Mouse (Mus musculus): ENCODE measurements at regions not wholly inside any gene's neighbourhood (a gene's known extent, or its start where the extent isn't known, plus 50 kb on each side); places are given as distances from the start of the nearest gene placed in this dataset.

DNA sequence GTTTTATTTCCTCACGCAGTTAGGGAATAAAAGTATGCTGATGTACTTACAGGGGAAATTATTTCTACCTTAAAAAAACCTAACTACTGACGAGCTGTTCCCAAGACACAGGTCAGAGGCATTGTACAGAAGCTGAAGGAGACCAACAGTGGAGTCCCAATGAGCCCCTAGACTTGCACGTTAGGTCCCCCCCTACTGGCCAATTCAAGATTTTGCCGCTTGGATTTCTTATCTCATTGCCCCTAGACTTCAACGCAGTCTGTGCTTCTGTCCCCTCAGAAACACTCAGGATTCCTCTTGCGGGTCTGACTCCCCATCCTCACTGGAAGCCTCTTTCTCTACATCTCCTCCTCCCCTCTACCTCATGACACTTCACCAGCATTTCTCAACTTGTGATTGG, 125.3 kb downstream of the Gm12728 start:
- DNase-seq = no peak

DNA sequence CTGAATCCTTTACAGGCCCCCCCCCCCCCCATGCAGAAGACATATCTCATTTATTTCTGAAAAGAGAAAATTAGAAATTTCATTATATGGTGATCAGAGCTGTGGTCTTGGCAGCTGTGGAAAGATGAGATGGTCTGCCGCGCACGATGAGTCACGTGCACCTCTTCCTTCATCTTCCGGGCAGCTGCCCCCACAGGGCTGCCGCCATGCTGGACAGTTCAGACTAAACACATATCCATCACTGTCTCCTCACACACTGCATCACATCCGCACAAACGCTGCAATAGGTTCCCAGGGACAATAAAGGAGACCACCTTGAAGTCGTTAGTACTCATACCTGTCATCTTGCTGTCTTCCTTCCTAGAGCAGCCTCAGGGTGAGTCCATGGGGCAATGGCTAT, 126.6 kb downstream of the Gm12728 start:
- no peak for DNase-seq

DNA sequence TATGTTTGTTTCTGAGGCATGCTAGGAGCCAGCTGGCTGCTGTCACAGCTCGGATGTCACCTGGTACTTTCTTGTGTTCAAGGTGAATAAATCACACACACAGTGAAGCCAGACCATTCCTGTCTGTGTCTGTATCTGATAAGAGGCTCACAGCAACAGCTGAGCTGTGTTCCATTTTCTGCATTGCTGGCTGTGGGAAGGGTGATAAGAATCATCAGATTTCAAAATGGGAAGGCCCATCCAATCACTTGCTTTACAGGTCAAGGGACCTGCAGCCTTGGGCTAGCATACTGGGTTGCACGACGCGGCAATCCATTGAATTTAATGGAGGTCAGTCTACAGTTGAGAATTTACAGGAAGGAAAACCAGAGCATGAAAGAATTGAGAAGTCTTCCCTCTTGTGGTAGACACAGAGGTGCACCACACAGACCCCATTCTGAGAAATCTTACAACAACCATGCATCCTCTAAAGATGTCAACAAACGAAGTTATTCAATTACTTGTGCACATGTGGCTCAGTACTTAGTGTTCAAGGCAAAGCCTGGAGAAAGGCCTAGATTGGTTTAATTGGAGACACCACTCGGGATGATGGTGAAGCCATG, 135.2 kb downstream of the Gm12728 start:
- DNase-seq = no peak

DNA sequence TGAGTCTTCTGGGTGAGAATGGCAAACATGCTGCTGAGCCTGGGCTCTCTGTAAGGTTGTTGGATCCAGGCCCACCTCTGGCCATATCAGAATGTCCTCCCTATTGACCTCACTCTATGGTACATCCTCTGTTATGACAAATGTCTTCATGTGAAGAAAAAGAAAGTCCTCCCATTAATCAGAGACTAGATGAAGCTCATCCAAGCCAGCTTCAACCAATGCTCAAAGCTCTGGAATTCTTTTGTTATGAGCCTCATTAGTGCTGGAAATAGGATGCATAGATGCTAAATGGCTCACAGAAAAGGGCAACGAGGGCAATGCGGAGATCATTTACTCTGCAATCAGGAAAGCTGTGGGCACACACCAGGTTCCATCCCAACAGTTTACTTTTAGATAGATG, 135.8 kb downstream of the Gm12728 start:
- no peak for DNase-seq

DNA sequence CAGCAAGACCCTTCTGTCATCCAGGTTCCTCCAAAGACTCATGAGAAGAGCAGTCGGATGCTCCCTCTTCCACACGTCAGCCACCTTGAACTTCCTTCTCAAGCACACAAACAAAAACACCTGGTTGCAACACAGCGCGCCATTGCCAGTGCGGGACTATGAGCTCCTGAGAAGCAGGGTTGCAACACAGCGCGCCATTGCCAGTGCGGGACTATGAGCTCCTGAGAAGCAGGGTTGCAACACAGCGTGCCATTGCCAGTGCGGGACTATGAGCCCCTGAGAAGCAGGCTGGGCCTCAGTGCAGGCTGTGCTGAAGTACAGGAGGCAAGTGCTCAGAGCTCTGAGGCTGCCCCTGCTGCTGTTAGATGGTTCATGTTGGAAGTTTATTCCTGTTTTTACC, 140.0 kb downstream of the Gm12728 start:
- no peak for DNase-seq

DNA sequence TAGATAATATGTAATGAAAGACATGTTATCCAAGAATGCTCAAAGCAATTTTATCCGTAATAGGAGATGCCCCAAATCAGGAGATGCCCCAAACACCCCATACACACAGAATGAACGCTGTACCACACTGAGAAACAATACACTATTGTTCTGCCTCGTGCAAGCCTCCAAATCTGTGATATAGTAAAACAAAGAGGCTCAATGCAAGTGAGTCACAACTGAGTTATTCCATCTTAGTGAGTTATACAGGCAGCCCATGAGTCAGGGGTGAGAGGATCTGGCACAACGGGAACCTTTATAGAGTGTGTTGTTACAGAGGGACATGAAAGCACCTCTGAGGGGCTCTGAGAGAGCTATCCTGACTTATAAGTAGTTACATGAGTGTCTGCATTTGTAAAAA, 145.3 kb downstream of the Gm12728 start:
- DNase-seq = no peak

DNA sequence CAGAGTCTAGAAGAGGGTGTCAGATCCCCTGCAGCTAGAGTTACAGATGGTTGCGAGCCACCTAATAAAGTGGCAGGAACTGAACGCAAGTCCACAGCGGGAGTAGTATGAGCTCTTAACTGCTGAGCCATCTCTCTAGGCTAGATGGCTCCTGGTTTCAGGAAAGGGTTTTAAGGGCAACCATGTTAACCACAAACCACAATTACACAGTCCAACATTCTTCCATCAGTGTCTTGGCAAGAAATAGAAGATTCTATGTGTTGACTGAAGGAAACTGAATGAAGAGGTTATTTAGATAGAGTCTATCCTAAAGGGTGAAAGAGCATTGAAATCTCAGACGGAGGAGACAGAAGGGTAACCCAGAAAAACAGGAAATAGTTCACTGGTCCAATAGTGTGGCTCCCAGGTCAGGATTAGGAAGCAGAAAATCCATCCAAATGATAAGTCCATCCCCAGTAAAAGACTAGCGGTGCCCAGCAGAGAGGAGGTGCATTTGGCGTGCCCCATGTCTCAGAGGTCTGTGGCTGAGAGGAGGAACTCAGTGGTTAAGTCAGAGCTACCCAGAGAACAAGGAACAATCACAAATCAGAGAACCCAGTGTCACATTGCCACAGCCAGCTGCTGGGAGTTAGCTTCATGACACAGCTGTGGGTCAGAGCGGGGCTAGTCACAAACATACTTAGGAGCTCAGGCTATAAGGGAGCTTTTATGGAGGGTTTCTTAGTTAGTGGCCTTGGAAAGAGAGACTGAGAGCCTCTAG, 147.3 kb downstream of the Gm12728 start:
- no peak for DNase-seq

DNA sequence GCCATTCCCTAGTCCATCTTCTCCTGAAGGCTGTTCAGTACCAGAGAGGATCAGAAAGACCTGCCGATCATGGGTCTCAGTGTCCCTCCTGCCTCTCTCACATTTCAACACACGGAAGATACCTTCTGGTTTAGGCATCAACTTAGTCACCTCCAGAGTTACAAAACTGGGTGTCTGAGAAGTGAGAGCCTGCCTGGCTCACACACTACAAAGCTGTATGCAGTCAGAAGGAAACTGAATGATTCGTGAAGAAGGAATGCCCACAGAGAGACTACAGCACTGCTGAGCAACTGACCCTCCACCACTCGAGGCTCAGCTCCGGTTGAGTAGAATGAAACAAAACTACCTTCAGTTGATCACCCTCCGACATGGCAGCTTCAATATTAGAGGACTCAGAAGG, 147.9 kb downstream of the Gm12728 start:
- no peak for DNase-seq

DNA sequence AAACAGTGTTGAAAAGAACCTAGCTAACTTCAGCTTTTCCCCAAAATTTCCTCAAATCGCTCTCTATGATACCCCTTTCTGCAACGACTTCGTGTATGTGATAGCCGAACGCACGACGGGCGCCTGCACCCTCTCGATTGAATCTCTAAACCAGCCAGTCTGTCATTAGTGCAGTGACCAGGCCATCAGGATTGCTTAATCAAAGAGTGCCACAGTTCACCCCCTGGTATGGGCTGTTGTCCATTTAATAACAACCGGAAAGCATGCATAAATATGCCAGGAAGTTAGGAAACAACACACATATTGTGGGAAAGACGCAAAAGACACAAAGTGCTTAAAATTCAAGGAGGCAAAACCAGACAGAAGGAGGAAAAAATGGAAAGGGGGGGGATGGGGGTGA, 149.2 kb downstream of the Gm12728 start:
- DNase-seq = no peak

DNA sequence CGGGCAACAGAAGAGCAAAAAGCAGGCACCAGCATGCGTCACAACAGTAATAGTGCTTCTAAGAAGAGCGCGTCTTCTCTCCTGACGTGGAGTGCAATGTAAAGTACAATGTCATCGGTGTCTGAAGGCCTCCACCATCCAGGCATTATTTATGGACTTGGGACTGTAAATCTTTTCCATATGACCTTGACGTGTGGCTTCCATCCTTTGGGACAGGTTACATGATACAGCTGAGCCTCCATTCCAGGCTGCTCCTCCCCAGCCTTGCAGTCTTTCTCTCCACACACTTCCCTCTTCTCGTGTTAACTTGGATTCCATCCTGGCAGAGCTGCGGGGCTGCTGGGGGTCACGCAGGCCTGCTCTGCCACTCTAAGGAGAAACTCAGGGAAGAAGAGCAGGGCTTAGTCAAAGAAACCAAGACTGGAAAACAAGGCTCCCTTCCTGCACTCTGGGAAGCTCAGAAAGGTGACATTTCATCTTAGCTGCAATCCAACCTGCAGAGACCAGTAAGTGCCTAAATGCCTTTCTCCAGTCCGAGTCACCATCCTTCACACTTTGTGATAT, 150.0 kb downstream of the Gm12728 start:
- DNase-seq = no peak

DNA sequence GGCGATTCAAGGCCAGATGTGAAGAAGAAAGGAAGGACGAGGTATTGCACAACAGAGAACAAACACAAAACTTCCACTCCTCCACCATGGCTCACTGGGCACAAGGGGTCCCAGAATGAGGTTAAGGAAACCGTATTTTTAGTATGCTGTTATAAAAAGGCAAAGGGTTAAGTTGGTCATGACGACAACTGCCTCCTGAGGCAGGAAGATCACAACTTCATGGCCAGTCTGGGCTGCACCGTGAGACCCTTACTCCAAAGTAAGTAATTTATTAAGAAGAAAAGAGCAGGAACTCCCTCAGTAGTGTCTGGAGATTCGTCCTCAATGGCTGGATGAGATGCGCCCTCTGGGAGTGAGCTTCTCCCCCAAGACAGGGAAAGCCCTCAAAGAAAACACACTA, 151.2 kb downstream of the Gm12728 start:
- DNase-seq = no peak

DNA sequence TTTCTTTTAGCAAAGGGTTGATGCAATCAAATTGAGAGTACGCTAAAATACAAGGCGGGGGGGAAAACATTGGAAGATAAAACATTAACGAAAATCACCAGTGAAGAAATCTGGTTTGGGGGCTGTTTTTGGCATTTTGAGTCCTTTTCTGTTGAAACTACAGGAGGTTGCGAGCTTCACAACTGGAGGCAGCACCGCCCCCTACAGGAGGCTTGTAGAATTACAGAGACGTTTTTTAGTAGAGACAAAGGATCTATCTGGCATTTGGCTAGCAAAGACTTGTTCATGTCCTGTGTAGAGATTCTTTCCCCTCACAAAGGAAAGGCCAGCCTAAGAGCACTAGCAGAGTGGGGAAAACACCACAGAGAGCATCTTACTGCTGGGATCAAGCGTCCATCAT, 152.1 kb downstream of the Gm12728 start:
- no peak for DNase-seq

DNA sequence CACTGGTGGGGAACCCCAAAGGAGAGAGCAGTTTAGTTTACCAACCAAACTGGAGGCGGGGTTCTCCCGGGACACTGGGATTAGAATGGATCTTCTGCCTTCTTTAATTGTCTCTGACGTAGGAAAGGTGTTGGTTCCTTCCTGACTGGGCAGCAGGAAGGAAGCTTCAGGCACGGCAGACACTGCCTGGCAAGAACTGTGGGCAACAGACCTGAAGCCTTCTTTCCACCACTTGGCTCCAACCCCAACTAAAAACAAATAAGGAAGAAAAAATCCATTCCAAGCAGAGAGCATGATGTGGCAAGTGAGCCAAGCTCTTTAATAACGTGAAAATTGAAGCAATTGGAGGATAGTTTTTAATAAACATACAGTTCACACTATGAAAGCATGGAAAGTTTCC, 155.3 kb downstream of the Gm12728 start:
- DNase-seq = no peak

DNA sequence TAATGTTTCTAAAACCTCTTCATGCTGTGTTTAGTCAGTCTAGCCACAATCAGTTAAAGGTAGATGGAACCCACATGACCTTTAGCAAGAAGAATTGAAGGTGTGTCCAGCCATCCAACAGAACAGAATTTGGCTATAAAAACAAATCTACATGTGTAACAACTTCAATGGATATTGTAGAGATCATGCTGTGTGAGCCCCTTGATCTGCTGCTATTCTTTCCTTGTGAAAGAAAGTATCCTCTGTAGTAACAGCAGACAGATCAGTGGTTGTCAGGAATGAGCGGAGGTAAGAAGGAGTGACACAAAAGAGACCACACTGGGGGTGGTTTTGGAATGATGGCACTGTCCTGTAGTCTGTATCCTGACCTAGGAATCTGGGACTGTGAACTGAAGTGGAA, 156.3 kb downstream of the Gm12728 start:
- DNase-seq = no peak

DNA sequence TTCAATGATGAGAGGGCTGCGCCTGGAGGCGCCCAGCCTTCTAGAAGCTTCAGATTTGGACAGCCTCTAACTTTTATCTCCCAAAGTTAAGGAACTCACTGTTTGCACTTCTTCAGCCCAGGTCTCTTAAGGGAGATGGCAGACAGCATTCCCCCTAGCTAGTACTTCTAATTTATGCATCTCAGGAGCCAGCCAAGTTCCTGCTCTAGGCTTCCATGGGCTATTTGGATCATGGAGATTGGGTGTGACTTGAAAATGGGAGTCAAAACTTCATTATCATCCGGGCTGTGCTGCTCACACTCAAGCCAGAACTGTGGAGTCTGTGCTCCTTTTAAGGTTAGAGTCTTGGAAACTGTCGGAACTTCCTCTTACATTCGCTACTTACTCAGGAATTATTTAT, 158.7 kb downstream of the Gm12728 start:
- DNase-seq = no peak

DNA sequence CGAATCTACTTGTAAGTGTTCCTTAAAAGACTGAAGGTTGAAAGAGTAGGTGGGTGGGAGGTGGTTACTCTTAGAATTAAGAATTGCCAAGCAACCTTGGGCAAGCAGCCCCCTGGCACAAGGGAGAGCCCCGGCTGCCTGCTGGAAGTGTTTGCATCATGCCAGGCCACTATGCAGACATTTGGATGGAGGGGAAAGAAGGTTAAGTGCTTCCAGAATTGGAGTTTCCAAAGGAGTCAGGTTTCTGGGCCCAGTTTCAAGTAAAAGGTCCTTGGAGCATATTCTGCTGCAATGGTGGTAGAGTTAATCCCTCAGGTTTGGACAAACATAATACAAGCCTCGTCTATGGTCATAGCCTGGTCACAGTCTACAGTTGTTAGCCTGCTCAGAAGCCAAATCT, 162.7 kb downstream of the Gm12728 start:
- no peak for DNase-seq

DNA sequence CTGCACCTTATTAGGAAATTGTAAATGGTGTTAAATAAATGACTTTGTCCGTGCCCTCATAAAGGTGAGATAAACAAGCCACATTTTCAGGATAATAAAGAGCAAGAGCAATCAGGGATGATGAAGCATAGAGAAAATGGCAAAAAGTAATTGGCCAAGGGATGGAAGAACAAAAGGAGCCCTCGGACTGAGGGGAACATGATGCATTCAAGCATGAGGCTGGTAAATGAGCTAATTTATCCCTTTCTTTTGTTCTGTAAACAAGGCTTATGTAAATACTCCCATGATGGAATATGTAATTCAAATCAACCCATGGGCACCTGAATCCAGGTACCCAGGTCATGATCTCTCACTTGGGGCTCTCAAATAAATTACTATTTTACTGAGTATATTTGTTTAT, 166.8 kb downstream of the Gm12728 start:
- DNase-seq = no peak

DNA sequence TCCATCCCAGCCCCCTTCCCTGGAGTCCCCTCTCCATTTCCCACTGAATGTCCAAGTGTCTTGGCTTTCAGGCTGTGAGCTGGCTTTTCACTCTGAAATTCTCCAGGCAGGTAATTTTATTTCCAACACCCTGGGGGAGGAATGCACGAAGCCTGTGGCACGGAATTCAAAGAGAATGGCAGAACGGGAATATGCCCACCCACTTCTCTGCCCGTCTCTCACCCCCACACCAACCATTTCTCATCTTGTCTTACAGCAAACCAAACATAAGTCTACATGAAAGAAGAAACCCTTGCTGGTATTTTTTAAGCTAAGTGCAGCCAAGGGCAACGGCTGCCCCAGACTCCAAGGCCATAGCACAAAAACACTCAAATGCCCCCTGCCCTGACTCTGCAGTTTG, 168.7 kb downstream of the Gm12728 start:
- no peak for DNase-seq

DNA sequence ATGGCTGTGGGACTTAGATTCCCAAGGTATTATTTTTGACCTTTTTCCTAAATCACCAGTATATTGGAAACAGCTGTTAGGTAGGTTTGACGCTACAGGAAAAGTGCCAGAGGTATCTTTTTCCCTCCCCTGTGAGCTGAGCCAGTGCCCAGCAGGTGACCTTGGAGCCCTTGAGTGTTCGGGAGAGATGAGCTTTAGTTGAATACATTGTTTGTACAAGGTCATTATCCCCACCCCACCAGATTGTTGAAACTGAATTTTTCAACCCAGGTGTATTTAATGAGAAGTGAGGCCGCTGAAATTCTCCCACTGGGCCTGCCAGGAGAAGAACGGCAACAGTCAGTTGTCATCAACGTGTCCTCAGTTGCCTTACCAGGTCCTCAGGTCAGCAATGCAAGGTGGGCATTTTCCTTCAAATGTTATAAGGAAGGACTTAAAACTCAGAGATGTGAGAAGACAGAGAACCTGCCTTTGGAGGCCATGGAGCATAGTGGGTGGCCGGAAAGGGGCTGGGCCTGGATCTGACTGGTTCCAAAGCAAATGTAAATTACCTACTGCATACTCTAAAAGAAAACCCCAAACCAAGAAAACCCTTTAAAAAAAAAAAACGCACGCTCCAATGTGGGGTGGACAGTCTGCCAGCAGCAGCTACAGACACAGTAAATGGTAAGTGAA, 172.2 kb downstream of the Gm12728 start:
- no peak for DNase-seq

DNA sequence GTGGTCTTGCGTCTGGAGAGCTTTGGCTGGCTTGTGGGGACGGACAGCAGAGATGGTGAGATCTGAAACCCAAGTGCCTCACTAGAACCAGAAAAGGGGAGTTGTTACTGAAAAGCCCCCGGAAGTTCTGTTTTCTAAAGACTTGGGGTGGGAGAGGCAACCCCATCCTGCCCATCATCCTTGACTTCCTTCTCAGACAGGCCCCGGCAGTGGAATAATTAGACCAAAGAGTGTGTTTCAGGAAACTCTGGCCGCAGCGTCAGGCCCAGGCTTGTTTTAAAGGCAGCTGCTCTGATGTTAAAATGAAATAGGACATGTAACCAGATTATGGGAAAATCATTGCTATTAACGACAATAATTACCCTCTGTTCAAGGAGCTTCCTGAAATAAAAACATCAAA, 172.9 kb downstream of the Gm12728 start:
- no peak for DNase-seq

DNA sequence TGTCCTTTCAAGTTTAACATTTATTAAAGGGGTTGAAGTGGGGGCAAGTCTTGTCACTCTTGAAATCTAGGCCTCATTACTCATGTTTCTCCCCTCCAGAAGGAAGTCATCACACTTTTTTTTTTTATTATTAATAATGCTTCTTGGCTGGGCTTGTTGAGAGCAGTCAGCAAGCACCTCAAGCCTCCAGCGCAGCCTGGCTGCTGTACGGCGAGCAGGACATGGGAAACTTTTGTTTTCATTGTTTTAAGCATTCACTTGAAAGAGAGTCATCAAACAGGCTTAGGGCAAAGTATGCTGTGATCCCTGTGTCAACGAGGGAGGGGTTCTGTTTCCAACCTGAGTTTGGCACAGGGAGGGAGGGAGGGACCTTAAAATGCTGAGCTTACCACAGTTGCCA, 178.7 kb downstream of the Gm12728 start:
- no peak for DNase-seq

DNA sequence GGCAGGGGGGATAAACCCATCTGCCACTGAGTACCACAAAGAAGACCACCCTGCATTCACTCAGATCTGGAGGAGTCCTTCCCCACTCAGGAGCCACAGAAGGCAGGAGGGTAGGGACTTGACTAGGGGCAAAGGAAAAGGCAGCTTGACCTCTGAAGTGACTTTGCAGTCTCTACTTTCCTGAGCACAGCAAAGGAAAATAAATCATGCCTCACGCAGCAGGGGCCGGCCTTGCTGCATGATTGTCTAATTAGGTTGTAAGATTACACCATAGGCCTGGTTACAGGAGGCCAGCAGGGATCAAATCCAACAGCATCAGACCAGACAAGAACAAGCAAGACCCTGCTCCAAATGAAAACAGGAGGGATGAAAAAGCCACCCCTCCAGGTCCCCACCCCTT, 180.0 kb downstream of the Gm12728 start:
- no peak for DNase-seq

DNA sequence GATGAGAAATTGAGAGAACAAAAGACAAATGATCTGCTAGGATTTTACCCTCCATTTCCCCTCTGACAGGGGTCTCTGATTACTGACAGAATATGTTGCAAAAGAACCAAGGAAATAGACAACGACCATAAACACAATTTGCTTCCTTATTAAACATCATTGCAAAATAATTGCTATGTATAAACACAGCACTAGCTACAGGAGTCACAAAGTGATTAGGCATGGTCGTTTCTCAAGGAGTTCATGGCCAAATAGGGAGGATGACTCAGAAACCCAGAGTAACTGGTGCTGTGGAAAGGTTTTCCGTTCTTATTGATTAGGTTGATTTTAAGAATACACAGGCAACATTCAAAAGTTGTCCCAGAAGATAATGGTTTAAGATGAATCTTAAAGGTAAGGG, 180.4 kb downstream of the Gm12728 start:
- no peak for DNase-seq

DNA sequence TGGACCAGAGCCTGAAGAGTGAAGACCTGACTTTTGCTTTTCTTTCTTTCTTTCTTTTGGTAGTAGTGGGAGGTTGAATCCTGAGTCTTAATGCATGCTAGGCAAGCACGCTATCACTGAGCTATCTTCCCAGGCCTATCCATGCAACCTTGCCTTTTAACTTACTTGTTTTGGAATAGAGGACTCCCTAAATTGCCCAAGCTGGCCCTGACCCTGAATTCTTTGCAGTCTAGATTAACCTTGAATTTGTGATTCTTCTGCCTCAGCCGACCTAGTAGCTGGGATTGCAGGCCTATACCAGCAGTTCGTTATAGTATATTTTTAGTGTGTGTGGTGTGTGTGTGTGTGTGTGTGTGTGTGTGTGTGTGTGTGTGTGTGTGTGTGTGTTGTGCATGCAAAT, 183.1 kb downstream of the Gm12728 start:
- no peak for DNase-seq
